Mouse (Mus musculus) embryonic fibroblast, embryonic 13.5 days (primary cell): ENCODE results near the gene Rab11fip3. TPM values are rescaled to one million over a fixed set of nuclear protein-coding genes. Genes with fewer than 3 reads are reported as not detected.

Experiments used
- H3K27ac ChIP-seq: 2 replicates; pipeline ENCODE4 v1.5.1; 2012; ENCODE audit warnings: low read length, control low read depth, inconsistent platforms; ENCODE audit not compliant: insufficient read depth
- H3K4me1 ChIP-seq: 2 replicates; pipeline ENCODE4 v1.6.1; 2011; ENCODE audit warnings: low read length; ENCODE audit not compliant: control insufficient read depth, insufficient read depth
- H3K4me3 ChIP-seq: 2 replicates; pipeline ENCODE4 v1.5.1; 2011; ENCODE audit warnings: mild to moderate bottlenecking, control low read depth, low read length; ENCODE audit not compliant: insufficient read depth
- CTCF ChIP-seq: IDR thresholded peaks from 2 replicates; pipeline ENCODE4 v1.5.1; 2011; ENCODE audit warnings: mild to moderate bottlenecking, control low read depth, low read length, moderate library complexity, borderline replicate concordance; ENCODE audit not compliant: insufficient read depth
- POLR2A ChIP-seq: IDR thresholded peaks from 2 replicates; pipeline ENCODE4 v1.6.1; 2011; ENCODE audit warnings: low read depth, mild to moderate bottlenecking, control low read depth, low read length, moderate library complexity
- polyA plus RNA-seq: library from polyadenylated mRNA; stranded (reverse); fragments of >200 nt; gene quantifications from 2 replicates; pipeline ENCODE4 v1.2.4, GENCODE M21; 2011; ENCODE audit warnings: low read depth; ENCODE audit not compliant: missing spikeins, insufficient read length

Gene Rab11fip3
- polyA plus RNA-seq, 1 experiment = 22.6 TPM

DNA sequence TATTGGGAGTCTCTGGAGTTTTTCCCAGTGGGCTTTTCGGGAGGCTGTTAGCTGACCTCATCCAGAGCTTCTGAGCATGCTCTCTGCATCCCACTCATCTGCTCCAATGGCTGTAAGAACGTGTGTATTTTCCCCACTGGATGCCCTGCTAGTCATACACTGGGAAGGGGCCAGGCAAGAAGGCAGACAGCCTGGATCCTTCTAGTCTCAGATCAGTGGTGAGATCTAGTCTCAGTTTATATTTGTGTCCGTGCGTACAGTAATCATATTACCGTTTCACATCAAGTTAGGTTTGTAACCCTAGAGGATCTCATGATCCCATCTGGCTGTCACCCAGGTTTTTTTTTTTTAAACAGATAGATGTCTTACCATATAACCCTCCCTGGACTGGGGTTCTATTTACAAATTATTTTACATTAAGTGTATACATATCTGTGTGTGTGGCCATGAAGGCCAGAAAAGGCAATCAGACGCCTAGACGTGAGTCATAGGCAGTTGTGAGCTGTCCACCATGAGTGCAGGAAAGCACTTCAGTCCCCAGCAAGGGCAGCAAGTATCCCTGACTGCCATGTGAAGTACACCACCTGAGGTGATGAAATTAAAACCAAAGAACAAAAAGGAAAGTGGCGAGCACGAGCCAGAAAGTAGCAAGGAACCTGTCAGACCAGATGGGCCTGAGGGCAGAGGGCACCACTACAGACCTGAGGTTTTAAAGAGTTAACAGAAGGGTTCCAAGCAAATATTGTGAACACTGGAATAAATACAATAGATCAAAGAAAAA lies 11.4 kb downstream of the Rab11fip3 start:
- Histone ChIP-seq H3K27ac (no peak overlapping the region), H3K4me1 (peaks cover 11% of the 10 kb centered on the region), H3K4me3 (no peak overlapping the region)
- no peak for TF ChIP-seq POLR2A
- TF ChIP-seq CTCF = no peak

DNA sequence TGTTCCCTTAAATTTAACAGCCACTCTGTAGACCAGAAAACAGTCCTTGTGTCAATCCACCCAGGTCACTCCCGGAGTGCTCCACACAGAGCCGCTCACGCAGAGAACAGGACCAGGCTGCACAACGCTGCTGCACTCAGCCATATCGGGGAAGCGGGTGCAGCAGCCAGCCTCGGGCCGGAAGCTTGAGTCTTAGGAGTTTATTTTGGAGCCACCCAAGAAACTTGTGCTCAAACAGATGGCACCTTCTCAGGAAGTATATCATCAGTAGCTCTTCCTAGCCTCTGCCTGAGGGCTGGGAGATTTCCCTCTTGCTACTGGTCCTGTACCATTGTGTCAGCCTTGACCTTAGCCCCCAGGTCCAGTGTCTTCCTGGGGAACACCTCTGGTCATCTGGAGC lies 12.1 kb downstream of the Rab11fip3 start:
- H3K27ac ChIP-seq = no peak overlapping the region
- H3K4me3 ChIP-seq = no peak overlapping the region
- peaks cover 10% of the 10 kb centered on the region for H3K4me1 ChIP-seq
- TF ChIP-seq POLR2A (no peak), CTCF (no peak)

DNA sequence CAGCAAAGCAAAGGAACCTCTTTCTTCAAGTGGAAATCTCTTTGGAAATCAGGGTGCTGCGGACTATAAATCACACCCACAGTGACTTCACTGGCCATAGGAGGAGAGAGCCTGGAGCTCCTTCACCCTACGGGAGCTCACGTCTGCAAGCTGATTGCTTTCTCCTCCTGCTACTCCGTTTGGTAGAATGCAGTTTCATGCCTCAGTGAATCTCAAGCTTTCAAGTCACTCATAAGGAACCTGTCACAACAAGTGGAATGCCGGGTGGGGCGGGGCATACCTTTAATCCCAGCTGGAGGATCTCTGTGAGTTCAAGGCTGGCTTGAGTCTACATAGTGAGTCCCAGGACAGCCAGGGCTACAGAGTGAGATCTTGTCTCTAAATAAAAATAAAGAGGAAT lies 14.2 kb downstream of the Rab11fip3 start:
- TF ChIP-seq CTCF = no peak
- Histone ChIP-seq H3K4me3 (no peak overlapping the region), H3K4me1 (peaks cover 3% of the 10 kb centered on the region; the same call in 1 of the 2 replicates), H3K27ac (no peak overlapping the region)

DNA sequence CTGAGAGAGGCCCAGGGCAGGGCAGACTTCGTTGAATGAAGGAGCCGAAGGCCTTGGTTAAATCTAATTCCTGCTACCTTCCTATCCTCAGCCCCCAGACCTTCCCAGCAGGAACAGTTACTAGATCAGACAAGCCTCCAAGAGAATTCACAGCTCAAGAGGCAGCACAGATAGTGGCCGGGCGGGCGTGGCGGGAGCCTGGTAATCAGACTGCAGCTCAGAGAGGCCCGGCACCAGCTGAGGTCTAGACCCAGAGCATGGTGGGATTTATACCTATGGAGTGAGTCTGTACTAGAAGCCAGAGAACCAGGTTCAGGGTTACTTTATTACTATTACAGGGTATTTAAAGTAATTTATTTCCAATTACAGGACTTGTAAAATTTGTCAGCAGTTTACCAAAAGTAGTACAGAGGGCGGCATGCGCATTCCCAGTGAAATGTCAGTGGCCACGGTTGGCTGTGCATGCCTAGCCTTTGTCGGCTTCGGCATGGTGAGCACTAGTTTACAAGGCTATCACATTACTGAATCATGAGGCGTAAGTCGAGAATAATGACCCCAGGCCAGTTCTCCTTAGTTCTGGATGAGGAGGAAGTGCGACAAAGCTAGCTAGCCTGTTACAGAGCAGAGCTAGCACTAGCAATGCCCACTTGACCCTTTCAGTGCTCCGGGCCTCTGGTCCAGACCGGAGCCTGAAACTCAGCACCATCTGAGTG lies 15.1 kb downstream of the Rab11fip3 start:
- Histone ChIP-seq H3K27ac (no peak overlapping the region), H3K4me3 (no peak overlapping the region), H3K4me1 (peaks cover 3% of the 10 kb centered on the region; the same call in 1 of the 2 replicates)
- TF ChIP-seq CTCF = no peak
- no peak for TF ChIP-seq POLR2A

DNA sequence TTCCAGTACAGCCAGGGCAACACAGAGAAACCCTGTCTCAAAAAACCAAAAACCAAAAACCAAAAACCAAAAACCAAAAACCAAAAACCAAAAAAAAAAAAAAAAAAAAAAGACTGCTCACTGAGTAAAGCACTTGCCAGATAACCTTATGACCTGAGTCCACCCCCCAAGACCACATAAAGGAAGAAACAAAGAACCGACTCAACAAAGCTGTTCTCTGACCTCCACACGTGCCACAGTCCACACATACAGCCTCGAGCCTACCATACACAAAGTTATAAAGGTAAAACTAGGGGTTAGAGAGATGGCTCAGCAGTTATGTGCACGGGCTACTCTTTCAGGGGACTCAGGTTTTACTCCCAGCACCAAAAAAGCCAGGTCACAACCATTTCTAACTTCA lies 16.6 kb downstream of the Rab11fip3 start:
- Histone ChIP-seq H3K4me1 (peaks cover 3% of the 10 kb centered on the region; the same call in 1 of the 2 replicates), H3K4me3 (no peak overlapping the region), H3K27ac (no peak overlapping the region)
- TF ChIP-seq POLR2A = no peak
- no peak for TF ChIP-seq CTCF

DNA sequence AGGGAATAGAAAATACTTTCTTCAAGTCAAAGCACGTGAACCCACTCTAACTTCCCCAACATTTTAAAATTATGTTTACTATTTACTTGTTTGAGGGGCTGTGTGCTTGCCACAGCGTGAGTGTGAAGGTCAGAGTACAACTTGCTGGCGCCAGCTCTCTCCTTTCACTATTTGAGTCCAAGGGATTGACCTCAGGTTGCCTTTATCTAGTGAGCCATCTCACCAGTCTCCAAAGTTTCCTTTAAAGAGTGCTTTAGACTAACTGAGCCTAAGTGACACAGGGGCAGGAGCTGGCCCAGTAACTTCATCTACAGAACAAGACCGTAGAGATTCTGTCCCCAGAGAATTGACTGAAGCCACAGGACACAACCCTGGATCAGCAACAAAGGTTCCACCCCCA lies 17.3 kb downstream of the Rab11fip3 start:
- no peak for TF ChIP-seq POLR2A
- no peak for TF ChIP-seq CTCF
- peaks cover 3% of the 10 kb centered on the region; the same call in 1 of the 2 replicates for H3K4me1 ChIP-seq
- H3K27ac ChIP-seq = no peak overlapping the region
- no peak overlapping the region for H3K4me3 ChIP-seq

DNA sequence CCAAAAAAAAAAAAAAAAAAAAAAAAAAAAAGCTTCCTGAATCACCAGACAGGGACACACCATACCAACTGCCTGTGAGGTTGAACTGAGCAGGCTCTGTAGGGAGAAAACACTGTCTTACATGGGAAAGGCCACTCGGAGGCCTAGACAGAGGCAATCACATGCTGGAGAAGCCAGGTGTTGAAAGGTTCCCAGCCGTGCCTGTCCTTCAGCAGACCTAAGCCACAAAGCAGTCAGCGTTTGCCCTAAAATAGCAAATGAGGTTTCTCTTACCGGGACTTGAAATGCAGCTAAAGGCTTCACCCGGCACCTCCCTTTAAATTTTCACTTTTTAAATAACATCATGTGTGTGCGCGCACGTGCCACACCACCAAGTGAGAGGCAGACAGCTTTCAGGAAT lies 21.2 kb downstream of the Rab11fip3 start:
- H3K4me1 ChIP-seq = no peaks in the 10 kb centered on the region
- TF ChIP-seq POLR2A (no peak), CTCF (no peak)

DNA sequence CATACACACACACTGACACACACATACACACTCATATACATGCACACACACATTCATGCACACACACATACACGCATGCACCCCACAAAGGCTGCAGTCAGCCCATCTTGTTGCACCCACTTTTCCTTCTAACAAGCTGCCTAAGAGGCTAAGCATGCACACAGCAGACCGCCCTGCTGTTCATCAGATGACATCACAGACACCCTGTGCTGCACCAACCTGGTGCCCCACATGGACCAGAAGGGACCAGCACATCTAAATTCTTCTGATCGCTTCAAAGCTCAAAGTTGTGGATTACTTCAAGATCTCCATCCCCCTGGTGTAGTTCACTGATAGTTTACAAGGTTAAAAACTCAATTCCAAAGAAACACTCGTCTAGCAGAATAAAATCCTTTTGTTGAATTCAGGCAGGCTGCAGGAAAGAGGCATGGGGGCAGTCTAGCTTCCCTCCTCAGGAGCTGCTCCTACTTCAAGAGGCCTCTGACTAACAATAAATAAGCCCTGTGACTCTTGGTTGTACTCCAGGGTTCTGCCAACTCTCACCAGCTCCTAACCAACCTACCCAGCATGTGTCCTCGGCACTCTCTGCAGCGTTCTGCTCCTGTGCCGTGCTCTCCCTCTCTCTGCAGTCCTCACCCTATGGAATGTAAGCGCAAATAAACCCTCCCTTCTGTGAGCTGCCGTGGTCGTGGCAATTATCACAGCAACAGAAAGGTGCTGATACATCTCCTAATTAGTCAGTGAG lies 22.9 kb downstream of the Rab11fip3 start:
- no peak overlapping the region for H3K27ac ChIP-seq
- TF ChIP-seq POLR2A = no peak
- no peak for TF ChIP-seq CTCF
- H3K4me1 ChIP-seq = no peaks in the 10 kb centered on the region
- no peak overlapping the region for H3K4me3 ChIP-seq

More for the DNA sequence above, 21.2 kb downstream of the Rab11fip3 start:
- Histone ChIP-seq H3K27ac (no peak overlapping the region), H3K4me3 (no peak overlapping the region)

DNA sequence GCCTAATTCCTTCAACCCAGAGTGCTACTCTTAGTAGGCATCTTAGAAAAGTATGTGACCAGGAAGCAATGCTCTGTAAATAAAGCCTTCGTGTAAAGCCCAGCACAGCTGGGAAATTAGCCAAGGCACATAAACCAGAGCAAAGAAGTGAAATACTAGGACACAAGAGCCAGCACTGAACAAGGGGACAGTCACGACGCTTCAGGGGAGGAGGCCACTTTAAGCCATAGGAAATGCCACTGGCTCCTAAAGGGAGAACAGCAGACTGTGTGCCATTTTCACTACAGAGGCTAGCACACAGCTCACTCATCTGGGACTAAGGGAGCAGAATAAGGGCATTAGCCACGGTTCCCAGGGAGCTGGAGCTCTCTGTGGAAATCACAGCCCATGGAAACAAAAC lies 24.1 kb downstream of the Rab11fip3 start:
- no peak for TF ChIP-seq POLR2A
- TF ChIP-seq CTCF = no peak
- Histone ChIP-seq H3K4me3 (no peak overlapping the region), H3K27ac (no peak overlapping the region), H3K4me1 (no peaks in the 10 kb centered on the region)
